Mouse (Mus musculus) stomach, postnatal 0 days (tissue): ENCODE data around the gene Rwdd2a.
"Not testable (repeated sequence)": the region's sequence is repeated elsewhere in the genome, so short reads cannot be mapped to it uniquely, and the experiment has no call there.

Experiments
- CTCF ChIP-seq: IDR thresholded peaks from 2 replicates; pipeline ENCODE4 v1.5.1; 2016; ENCODE audit warnings: antibody characterized with exemption, low read depth, mild to moderate bottlenecking, moderate library complexity
- EP300 ChIP-seq: optimal IDR thresholded peaks from 2 replicates; pipeline ENCODE3; 2016; ENCODE audit warnings: antibody characterized with exemption

GRCm38 (mm10) chr9:86594357-86594767 lies 22.6 kb downstream of the Rwdd2a start:
- TF ChIP-seq EP300, CTCF: not testable (repeated sequence)
